Mouse (Mus musculus): ENCODE data around the gene Cfd.

GRCm38 (mm10) chr10:79896814-79897213 is 6.2 kb downstream of the Cfd start:
- TF ChIP-seq CTCF (conservative IDR thresholded peaks at IDR 0.05 in 1 of 2, IDR thresholded peaks at IDR 0.05 in 1 of 2; ENCODE audit: low read depth in 2 of 2, low read length in 2 of 2): no peak
- TF ChIP-seq POLR2A (IDR thresholded peaks at IDR 0.05; ENCODE audit: low read depth, low read length): no peak
- TF ChIP-seq CHD2 (IDR thresholded peaks at IDR 0.05; ENCODE audit: low read length): no peak
- no peak for TF ChIP-seq JUND (conservative IDR thresholded peaks at IDR 0.05; ENCODE audit: low read depth, low read length)
- TF ChIP-seq EP300 (IDR thresholded peaks at IDR 0.05; ENCODE audit: low read length): no peak
- TF ChIP-seq ZC3H11A (IDR thresholded peaks at IDR 0.05; ENCODE audit: low read depth, low read length): no peak
- TF ChIP-seq POLR2AphosphoS2 (IDR thresholded peaks at IDR 0.05; ENCODE audit: low read depth, low read length): no peak
- TF ChIP-seq MYC (IDR thresholded peaks at IDR 0.05; ENCODE audit: low read depth, low read length): no peak
- no peak for TF ChIP-seq ELF1 (IDR thresholded peaks at IDR 0.05; ENCODE audit: low read depth, low read length)
- no peak for TF ChIP-seq TCF12 (IDR thresholded peaks at IDR 0.05; ENCODE audit: low read depth, low read length)
